ENCODE assay signal across 9 mouse cellular contexts in genomic region chr1:38512258-38513081, GRCm38 (mm10).
DNase-seq lines count a peak whose midpoint lies in the region; ATAC-seq and TF ChIP-seq lines count a peak whose summit lies in the region.
"Had no signal": no experiment of that assay in that cellular context is flagged by ENCODE, and none has a peak within 500 bp of the region (broad histone marks: within the 10 kb centered on the region; RNA-seq: fewer than 3 reads in every experiment).

No protein-coding gene starts in this region.

- H3K4me1 ChIP-seq in heart, embryonic 11.5 days (ENCODE audit: control insufficient read depth, insufficient read depth, low read length) = peaks cover 16% of the 10 kb centered on the region
- peaks cover 22% of the 10 kb centered on the region for H3K4me1 ChIP-seq in heart, postnatal 0 days (ENCODE audit: control insufficient read depth, insufficient read depth)
- peaks cover 84% of the 10 kb centered on the region for H3K4me1 ChIP-seq in limb, embryonic 13.5 days

- H3K36me3 ChIP-seq in heart, embryonic 11.5 days (ENCODE audit: control insufficient read depth, insufficient read depth, low read length) = no peaks in the 10 kb centered on the region
- H3K36me3 ChIP-seq in heart, postnatal 0 days (replicated peaks; ENCODE audit: control insufficient read depth, insufficient read depth, low read length) = no peaks in the 10 kb centered on the region
- H3K36me3 ChIP-seq in limb, embryonic 13.5 days = no peaks in the 10 kb centered on the region

- no peaks in the 10 kb centered on the region for H3K9me3 ChIP-seq in heart, embryonic 11.5 days (replicated peaks; ENCODE audit: control insufficient read depth, low read length)
- no peaks in the 10 kb centered on the region for H3K9me3 ChIP-seq in heart, postnatal 0 days (replicated peaks; ENCODE audit: control insufficient read depth, low read length)
- no peaks in the 10 kb centered on the region for H3K9me3 ChIP-seq in limb, embryonic 13.5 days

- ATAC-seq in heart, embryonic 11.5 days (replicated peaks; ENCODE audit: insufficient number of reproducible peaks, low FRiP score, low TSS enrichment) = no peak
- ATAC-seq in heart, postnatal 0 days (ENCODE audit: insufficient read depth, low read depth) = no peak
- peak; percentile 79 for ATAC-seq in limb, embryonic 13.5 days (ENCODE audit: low FRiP score, low read depth)
- no peak for ATAC-seq in erythroid progenitor cell, adult 5-6 weeks (replicated peaks; ENCODE audit: low FRiP score, poor library complexity, severe bottlenecking)

- DNase-seq in heart, postnatal 4 days = no peak
- peak; percentile 67 for DNase-seq in embryo, embryonic 10.5 days (ENCODE audit: low spot score)
- no peak for DNase-seq in heart, postnatal 0 days (ENCODE audit: low spot score)
- no peak for DNase-seq in left cerebral cortex, postnatal 4 days
- DNase-seq in spleen, postnatal 10 days (ENCODE audit: low spot score in 2 of 2) = no peak
- DNase-seq: right cerebral cortex, postnatal 25 days had no signal

- no peak for TF ChIP-seq EP300 in heart, postnatal 0 days (IDR thresholded peaks at IDR 0.05; ENCODE audit: low read depth)

- 48% methylated on average over 15 of the region's 15 CpGs for WGBS in heart, embryonic 11.5 days (ENCODE audit: insufficient replicate concordance)
- WGBS in heart, postnatal 0 days = 29% methylated on average over 15 of the region's 15 CpGs
- WGBS in limb, embryonic 13.5 days = 10% methylated on average over 15 of the region's 15 CpGs

- no peaks in the 10 kb centered on the region for H3K27me3 ChIP-seq in heart, embryonic 11.5 days (ENCODE audit: control insufficient read depth, insufficient read depth, low read length)
- no peaks in the 10 kb centered on the region for H3K27me3 ChIP-seq in heart, postnatal 0 days (ENCODE audit: control insufficient read depth, insufficient read depth, low read length)
- 0 out of 2 replicates have a peak, but pooled peaks cover 4% of the 10 kb centered on the region for H3K27me3 ChIP-seq in limb, embryonic 13.5 days

- intact Hi-C loops in left cerebral cortex, postnatal 4 days (cut with DNase I) = no loop called here

- H3K9ac ChIP-seq in heart, embryonic 11.5 days (ENCODE audit: low read depth, low read length) = no peak overlapping the region
- H3K9ac ChIP-seq in heart, postnatal 0 days (replicated peaks; ENCODE audit: low read depth, low read length) = no peak overlapping the region
- no peak overlapping the region for H3K9ac ChIP-seq in limb, embryonic 13.5 days

- peak overlapping the region; percentile 18; the same call in 1 of the 2 replicates for H3K27ac ChIP-seq in heart, embryonic 11.5 days (ENCODE audit: low read depth, low read length)
- no peak overlapping the region for H3K27ac ChIP-seq in heart, postnatal 0 days (ENCODE audit: low read depth)
- H3K27ac ChIP-seq in limb, embryonic 13.5 days = peak overlapping the region; percentile 76; the same call in 1 of the 2 replicates

- no peak overlapping the region; the same call in 1 of the 2 replicates for H3K4me2 ChIP-seq in heart, embryonic 11.5 days
- H3K4me2 ChIP-seq in heart, postnatal 0 days (ENCODE audit: low read depth, low read length) = peak overlapping the region; percentile 7
- peak overlapping the region; percentile 49 for H3K4me2 ChIP-seq in limb, embryonic 13.5 days (replicated peaks)

- TF ChIP-seq CTCF in heart, postnatal 0 days (IDR thresholded peaks at IDR 0.05; ENCODE audit: low read depth) = no peak

- H3K4me3 ChIP-seq in heart, embryonic 11.5 days (ENCODE audit: low read depth, low read length) = no peak overlapping the region
- H3K4me3 ChIP-seq in heart, postnatal 0 days (ENCODE audit: low read depth, low read length) = no peak overlapping the region
- H3K4me3 ChIP-seq in limb, embryonic 13.5 days = peak overlapping the region; percentile 16
